Mouse (Mus musculus) cerebellum, postnatal 14 days (tissue): ENCODE results near the gene Ccdc62.

Experiments
- DNase-seq, 2 experiments: peaks; one replicate each; pipeline ENCODE4 v3.0.0; 2021; ENCODE audit warnings: mixed read lengths in 2 of 2

Gene Ccdc62

DNA sequence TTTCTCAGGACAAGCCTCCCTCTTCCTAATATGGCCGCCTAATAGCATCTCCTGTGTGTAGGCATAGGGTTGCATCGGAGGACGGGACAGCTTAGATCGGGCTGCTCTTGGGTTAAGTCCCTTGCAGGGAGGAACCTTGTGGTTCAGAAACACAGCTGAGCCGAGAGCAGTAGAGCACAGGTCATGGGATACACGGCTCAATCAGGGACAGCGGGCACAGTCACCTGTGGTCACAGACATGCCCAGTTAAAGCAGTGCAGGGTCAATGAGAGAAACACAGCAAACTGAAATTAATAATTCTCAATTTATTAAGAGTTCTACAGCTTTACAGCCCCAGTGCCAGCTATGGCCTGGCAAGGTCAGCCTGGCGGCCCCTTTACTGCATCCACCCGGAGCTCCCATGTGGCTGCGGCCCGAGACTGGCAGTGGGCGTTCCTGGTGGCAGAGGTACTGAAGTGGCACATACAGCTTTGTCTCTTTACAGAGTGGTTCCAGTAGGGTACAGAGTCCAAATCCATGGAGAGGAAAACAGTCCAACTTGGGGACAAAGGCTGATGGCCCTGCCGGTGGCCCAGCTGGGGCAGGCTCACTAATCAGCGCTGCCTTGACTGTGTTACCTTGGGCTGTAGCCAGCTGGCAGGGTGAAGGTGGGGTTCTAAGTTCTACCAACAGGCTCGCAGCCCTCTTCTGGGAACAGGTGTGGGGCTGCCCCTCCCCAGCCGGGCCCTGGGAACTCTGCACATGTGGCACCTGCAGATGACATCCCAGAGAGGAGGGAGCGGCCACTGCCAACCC is 74.1 kb downstream of the Ccdc62 start:
- DNase-seq, result peak in 1 of 2 experiments; percentile 71

DNA sequence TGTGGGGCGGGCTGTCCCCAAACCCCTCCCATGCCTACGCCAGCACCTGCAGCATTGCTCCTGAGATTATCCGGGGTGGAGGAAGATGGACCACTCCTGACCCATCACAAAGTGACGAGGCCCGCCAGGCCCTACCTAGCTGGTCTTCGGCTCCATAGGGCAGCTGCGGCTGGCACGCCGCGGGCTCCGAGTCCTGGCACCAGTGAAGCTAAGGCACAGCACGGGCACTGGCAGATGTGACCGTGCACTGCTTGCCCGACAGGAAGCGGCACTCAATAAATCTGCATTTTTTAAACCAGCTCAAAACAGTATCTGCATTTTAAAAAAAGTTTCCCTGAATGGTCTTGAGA is 74.6 kb downstream of the Ccdc62 start:
- DNase-seq, result peak in 1 of 2 experiments; percentile 50

DNA sequence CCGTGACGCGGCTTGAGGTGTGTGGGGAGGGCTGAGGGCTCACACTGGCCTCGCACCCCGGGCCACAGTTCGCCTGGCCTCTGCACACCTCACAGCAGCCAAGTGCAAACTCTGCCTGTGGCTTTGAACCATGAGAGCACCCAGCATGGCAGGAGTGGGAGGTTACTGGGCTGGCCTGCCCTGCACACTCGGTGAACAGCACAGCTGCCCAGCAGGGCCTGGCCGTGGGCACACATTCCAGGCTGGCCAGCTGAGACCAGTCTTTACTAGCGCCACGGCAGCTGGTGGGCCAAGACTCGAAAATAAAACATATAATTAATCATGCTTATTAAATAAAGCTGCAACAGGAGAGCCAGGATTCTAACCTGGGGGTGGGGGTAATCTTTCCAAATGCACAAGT is 75.1 kb downstream of the Ccdc62 start:
- no peak for DNase-seq

DNA sequence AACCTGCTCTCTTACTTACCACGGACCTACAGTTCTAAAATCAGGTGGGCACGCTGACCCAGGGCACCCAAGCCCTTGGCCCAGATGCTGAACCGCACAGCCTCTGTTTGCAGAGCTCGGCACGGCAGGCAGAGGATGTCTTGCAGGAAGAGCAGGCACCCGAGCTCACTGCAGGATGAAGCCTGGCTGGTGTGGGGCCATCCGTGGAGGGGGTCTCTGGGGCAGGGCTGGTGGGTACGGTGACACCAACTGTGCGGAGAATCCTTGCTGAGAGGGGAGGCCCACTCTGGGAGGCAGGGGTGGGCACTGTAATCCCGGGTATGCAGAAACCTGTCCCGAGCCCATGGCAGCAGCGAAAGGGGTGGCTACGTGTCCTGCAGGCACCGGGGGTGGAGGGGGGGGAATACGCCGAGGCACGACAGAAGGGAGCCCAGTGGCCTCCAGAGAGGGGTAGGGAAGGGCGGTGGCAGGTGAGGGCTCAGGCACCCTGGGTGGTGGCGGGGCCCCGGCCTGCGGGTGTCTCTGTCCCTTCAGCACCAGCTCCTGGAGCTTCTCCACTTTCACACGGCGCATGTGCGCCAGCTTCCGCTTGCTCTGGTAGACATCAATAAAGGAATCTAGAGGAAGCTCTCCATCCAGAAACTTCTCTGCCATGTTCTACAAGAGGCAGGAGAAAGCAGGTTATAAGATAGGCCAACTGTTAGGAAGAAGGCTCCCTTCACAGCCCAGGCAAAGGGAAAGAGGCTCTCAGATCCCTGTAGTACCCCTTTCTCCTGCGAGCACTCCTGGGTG is 75.8 kb downstream of the Ccdc62 start:
- peak; percentile 47 to 54 for DNase-seq

DNA sequence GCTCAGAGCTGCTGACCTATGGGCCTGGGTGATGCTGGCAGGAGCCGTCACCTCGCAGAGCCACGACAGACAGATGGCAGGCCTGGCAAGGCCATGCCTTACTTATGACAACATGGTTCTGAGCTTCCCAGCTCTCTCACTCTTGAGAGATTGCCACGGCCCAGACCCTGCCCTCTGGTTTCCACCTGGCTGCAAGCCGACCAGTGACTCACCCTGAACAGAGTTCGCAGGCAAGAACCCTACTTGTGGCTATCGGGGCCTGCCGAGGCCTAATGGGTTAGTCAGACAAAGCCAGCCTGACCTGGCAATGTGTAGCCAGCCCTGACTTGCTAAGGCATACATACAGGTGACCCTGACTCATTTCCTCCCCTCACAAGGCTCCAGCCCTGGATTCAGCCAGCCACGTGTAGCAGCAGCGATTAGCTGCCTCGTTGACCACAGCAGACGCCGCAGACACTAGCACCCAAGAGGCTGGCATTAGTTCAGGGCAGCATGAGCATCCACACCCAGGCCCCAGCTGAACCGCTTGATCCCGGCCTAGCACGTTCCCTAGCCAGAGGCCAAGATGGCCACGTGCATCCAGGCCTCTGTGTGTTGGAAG is 76.5 kb downstream of the Ccdc62 start:
- peak; percentile 90 for DNase-seq

DNA sequence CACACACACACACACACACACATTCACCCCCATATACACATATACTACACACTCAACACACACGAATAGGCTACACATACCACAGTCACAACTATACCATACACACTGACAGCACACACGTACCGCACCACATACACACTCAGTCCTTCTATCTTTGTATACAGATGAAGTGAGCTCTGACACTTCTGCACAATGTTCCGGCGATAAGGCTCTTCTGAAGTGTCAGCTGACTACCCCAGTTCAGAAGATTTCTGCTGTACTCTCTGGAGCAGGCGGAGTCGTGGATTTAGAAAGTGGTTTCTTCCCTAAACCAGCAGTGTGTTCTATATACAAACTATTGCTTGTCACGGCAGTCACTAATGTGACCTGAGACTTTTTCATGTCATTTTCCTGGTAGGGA is 79.6 kb downstream of the Ccdc62 start:
- DNase-seq, result no peak

DNA sequence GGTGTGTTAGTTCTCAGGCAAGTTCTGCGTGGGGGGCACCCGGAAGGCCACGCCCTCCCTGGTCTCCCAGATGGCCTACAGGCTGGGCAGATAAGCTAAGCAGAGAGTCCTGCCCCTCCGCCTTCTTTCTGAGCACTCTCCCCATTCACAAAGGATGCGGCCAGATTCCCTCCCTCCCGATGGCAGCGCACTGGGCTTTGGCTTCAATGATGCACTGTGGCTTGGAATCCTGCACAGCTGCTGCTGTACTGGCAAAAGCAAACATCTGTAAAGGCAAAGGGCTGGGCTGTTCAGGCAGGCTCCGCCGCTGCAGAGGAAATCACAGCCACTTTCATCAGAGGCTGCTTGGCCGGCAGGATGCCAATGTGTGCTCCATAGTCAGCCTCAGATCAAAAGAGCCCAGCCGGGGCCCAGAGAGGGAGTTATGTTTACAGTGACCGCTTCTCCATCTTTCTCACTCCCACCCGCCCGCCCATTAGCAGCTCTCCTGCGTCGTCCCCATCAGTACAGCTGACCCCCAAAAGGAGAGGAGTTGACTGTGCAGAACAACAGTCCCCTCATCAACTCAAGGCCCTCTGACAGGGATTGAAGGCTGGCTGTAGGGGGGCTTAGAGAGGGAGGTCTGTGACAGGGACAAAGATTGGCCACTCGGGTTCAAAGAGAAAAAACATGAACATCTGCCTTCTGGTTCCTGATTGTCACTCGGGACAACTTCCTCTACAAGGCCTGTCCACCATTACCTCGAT is 80.6 kb downstream of the Ccdc62 start:
- peak; percentile 63 to 67 for DNase-seq

DNA sequence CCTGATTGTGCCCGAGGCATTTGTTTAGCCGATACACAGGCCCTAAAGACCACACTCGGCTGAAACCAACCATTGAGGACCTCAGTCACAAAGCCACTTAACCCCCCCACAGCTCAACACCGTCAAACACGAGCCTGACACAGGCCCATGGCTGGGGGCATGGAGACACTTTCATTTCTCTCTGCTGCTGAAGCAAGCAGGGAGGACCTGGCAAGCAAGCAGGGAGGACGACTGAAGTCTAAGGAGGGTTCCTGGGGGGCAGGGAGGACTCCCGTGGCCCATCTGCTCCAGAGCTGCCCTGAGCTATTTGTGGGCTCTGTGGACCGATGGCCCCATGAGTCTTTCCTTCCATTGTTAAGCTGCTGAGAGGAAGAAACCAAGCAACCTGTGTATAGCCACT is 81.4 kb downstream of the Ccdc62 start:
- no peak for DNase-seq

DNA sequence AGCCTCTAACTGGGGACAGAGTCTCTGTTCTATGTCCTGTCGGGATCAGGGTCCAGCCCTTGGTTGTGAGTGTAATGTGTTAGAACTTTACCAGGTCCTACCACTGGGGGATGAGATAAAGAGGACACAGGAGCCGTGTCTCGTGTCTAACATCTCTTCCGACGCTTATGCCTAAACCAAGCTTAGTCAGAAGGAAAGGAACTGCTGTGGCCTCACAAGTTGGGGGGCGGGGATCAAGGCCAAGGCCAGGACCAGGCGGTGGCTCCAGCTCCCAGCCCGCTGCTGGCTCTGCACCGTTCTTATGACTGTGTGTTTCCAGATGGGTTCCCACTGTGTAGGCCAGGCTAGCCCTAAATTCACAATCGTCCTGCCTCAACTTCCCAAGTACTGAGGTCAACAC is 82.4 kb downstream of the Ccdc62 start:
- DNase-seq, result no peak

DNA sequence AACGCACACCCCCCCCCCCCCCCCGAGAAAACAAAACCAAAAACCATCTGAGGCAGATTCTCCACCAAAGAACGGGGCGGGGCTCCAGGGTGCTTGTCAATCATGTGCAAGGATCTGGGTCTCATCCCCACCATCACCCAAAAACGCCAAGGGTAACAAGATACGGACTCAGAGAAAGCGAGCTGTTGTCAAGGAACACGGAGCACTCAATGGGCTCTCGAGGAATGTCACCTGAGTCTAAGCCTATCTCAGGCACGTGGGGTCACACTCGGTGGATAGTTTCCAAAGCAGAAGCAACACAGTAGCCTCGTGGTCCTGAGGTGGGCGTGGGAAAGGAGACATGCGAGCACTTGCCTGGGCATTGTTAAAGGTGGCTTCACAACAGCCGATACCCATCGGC is 83.3 kb downstream of the Ccdc62 start:
- DNase-seq, result no peak

DNA sequence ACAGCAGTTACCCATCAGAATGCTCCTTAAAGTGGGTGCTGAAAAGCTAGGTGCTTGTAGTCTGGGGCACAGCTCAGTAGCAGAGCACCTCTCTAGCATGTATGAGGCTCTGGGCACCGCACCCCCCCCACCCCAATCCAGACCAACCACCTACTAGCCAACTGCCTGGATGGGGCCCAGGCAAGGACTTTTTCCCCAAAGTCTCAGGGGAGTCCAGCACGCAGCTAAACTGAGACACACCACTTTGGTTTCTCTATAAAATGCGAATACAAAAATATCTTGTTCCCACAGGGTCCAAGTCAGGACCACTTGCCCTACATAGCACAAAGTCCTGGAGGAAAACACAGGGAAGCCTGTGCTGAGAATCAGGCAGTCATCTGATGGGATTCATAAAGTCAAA is 83.7 kb downstream of the Ccdc62 start:
- DNase-seq, result no peak

DNA sequence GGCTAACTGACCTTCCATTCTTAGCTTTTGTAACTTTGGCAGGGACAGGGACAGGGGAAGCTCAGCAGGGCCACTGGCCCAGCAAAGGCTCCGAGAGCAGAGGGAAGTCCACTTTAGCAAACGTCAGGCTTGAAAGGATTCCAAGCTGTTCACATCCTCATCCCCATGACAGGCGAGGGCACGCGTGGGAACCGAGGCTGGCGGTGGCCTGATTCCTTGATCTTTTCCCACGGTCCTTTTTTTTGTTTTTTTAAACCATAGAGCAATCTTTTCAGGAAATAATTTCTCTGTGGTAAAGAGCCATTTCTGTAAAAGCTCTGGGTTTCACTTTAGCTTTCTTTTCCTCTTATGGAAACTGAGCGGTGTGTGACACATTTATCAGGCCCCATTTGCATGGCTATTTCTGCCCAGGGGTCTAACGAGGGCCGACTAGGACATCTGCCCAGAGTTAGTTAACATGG is 84.3 kb downstream of the Ccdc62 start:
- DNase-seq, result no peak

DNA sequence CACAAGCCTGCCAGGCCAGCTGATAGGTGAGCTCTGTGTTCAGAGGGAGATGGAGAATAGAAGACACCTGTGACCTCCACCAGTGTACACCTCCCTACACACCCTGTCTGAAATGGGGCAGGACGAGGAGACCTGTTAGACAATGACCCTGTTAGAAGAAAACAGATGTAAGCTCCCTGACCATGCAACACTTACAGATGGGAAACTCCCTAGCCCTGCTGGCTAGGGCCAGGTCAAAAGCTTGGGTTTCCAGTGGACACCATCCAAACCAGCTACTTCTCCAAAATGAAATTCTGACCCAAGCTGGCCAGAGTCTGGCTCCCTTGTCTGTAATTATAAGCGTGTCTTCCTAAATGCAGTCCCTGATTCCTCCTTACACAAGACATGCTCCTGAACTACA is 85.2 kb downstream of the Ccdc62 start:
- no peak for DNase-seq

DNA sequence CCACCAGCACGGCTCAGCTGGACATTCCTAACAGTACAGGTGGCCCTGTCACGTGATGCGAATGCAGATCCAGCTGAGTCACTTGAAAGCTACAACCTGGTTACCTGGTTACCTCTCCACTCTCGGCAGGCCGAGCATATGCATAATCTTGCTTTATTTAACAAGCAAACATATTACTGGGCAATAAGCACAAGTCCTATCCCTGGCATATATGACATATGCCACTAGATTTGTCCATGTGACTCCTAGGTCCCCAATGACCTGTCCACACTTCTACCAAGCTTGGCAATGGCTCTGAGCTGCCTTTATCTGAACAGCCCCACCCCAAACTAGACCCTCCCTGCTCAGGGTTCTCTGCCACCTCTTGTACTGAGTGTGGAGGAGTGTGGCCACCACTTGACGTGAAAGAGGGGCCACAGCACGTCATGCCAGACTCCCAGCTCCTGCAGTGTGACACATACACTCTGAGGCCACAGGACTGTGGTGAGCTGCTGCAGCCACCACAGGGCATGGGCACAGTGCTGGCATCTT is 85.9 kb downstream of the Ccdc62 start:
- DNase-seq, result no peak

DNA sequence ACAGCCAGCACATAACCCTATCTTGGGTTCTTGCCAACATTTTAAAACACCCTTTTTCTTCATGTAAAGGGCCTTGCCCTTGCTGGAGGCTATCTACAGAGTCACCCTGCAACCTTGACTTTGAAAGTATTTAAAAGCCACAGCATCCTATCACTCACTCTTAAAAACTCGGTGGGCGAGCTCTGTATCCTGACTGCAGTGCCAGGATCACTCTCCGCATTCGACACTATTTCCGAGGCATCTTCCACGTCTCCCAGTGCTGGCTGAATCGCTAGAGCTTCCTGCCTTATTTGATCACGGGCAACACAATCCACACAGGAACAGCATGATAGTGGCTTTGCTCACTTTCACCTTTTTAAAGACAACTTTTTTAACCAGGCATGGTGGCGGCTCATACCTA is 87.5 kb downstream of the Ccdc62 start:
- no peak for DNase-seq

DNA sequence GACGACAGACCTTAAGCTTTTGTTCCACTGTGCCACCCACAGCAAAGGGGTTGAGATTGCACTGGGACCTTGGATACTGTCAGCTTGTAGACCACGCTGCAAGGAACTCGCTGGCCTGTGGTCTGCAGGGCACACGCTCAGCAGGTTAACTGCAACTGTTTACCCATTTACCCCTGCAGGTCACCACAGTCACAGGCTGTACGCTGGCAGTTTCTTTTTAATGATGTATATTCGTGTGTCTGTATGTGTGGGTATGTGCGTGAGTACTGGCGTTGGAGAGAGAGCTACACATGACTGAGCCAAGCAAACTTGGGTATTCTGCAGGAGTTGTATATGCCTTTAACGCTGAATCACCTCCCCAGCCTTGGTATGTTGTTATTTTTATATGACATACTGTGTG is 88.2 kb downstream of the Ccdc62 start:
- DNase-seq, result peak in 1 of 2 experiments; percentile 3
